Mouse (Mus musculus) embryo, embryonic 10.5 days (tissue): Measurements from ENCODE around the gene Phf12.

Experiments
- DNase-seq: peaks from one replicate; pipeline ENCODE4 v3.0.0-alpha.2; 2015; ENCODE audit warnings: low spot score

The Phf12 gene

GRCm38 (mm10) chr11:78073577-78074276 is 91.2 kb downstream of the Phf12 start:
- DNase-seq, result no peak

- no peak for DNase-seq
Measured at GRCm38 (mm10) chr11:78074277-78074652, 91.7 kb downstream of the Phf12 start.

- no peak for DNase-seq
Measured at GRCm38 (mm10) chr11:78074666-78075065, 92.1 kb downstream of the Phf12 start.
